Comparison of ENCODE assay signal across 26 mouse cellular contexts in genomic region chr9:83625085-83625484, GRCm38 (mm10).
DNase-seq lines count a peak whose midpoint lies in the region; ATAC-seq and TF ChIP-seq lines count a peak whose summit lies in the region.
"Had no signal": no experiment of that assay in that cellular context is flagged by ENCODE, and none has a peak within 500 bp of the region (broad histone marks: within the 10 kb centered on the region; RNA-seq: fewer than 3 reads in every experiment).

No protein-coding gene starts in this region.

- TF ChIP-seq CTCF in forebrain, postnatal 0 days (IDR thresholded peaks at IDR 0.05; ENCODE audit: low read depth): no peak

- ATAC-seq in forebrain, postnatal 0 days: 0 out of 2 replicates have a peak, but pooled peaks have one; percentile 21
- ATAC-seq in forebrain, embryonic 11.5 days (replicated peaks; ENCODE audit: low FRiP score): no peak
- ATAC-seq in limb, embryonic 14.5 days (ENCODE audit: low FRiP score, low read depth): no peak
- ATAC-seq in embryonic facial prominence, embryonic 13.5 days (ENCODE audit: insufficient number of reproducible peaks, insufficient read depth, low FRiP score, low TSS enrichment, low read depth): no peak
- ATAC-seq in embryonic facial prominence, embryonic 14.5 days (ENCODE audit: low read depth): no peak
- ATAC-seq: activated CD4-positive, CD25-positive, alpha-beta regulatory T cell, adult 4 months; CD4-positive, CD25-positive, alpha-beta regulatory T cell, adult 4 months; forebrain, embryonic 14.5 days; forebrain, embryonic 16.5 days; Patski had no signal

- H3K4me3 ChIP-seq in forebrain, postnatal 0 days (ENCODE audit: low read depth, low read length): no peak overlapping the region
- no peak overlapping the region for H3K4me3 ChIP-seq in forebrain, embryonic 11.5 days (ENCODE audit: low read depth, low read length)
- H3K4me3 ChIP-seq in limb, embryonic 14.5 days (replicated peaks; ENCODE audit: low read length): no peak overlapping the region
- H3K4me3 ChIP-seq in limb, embryonic 10.5 days: no peak overlapping the region
- H3K4me3 ChIP-seq in embryonic facial prominence, embryonic 13.5 days: no peak overlapping the region
- no peak overlapping the region for H3K4me3 ChIP-seq in embryonic facial prominence, embryonic 14.5 days (ENCODE audit: low read depth, low read length)
- H3K4me3 ChIP-seq: embryonic facial prominence, embryonic 15.5 days; forebrain, embryonic 12.5 days had no signal

- no peaks in the 10 kb centered on the region for H3K9me3 ChIP-seq in forebrain, postnatal 0 days (ENCODE audit: low read length)
- H3K9me3 ChIP-seq in forebrain, embryonic 11.5 days (ENCODE audit: control insufficient read depth, low read length): no peaks in the 10 kb centered on the region
- H3K9me3 ChIP-seq in limb, embryonic 14.5 days (ENCODE audit: control insufficient read depth, low read length): no peaks in the 10 kb centered on the region
- no peaks in the 10 kb centered on the region for H3K9me3 ChIP-seq in limb, embryonic 10.5 days (replicated peaks)
- H3K9me3 ChIP-seq in embryonic facial prominence, embryonic 13.5 days: no peaks in the 10 kb centered on the region
- H3K9me3 ChIP-seq in embryonic facial prominence, embryonic 14.5 days (ENCODE audit: control insufficient read depth, low read length): no peaks in the 10 kb centered on the region
- H3K9me3 ChIP-seq: embryonic facial prominence, embryonic 15.5 days; forebrain, embryonic 12.5 days; G1E had no signal

- WGBS in forebrain, postnatal 0 days: 56% methylated on average over 5 of the region's 5 CpGs
- WGBS in forebrain, embryonic 11.5 days: 81% methylated on average over 5 of the region's 5 CpGs
- 33% methylated on average over 5 of the region's 5 CpGs for WGBS in limb, embryonic 14.5 days
- 77% methylated on average over 5 of the region's 5 CpGs for WGBS in limb, embryonic 10.5 days
- WGBS in embryonic facial prominence, embryonic 13.5 days: 18% methylated on average over 5 of the region's 5 CpGs
- 25% methylated on average over 5 of the region's 5 CpGs for WGBS in embryonic facial prominence, embryonic 14.5 days

- H3K27ac ChIP-seq in forebrain, postnatal 0 days (ENCODE audit: low read depth, low read length): no peak overlapping the region
- no peak overlapping the region for H3K27ac ChIP-seq in forebrain, embryonic 11.5 days (ENCODE audit: low read depth, low read length)
- H3K27ac ChIP-seq in limb, embryonic 14.5 days (replicated peaks; ENCODE audit: low read depth, low read length): no peak overlapping the region
- H3K27ac ChIP-seq in limb, embryonic 10.5 days: no peak overlapping the region
- H3K27ac ChIP-seq in embryonic facial prominence, embryonic 13.5 days: peak overlapping the region; percentile 57; the same call in 1 of the 2 replicates
- H3K27ac ChIP-seq in embryonic facial prominence, embryonic 14.5 days (replicated peaks; ENCODE audit: low read depth, low read length): 0 out of 2 replicates have a peak overlapping the region, but pooled peaks have one; percentile 15
- H3K27ac ChIP-seq: embryonic facial prominence, embryonic 15.5 days; forebrain, embryonic 12.5 days had no signal

- TF ChIP-seq POLR2A in limb, embryonic 14.5 days (IDR thresholded peaks at IDR 0.05; ENCODE audit: borderline replicate concordance, extremely low read depth, insufficient read depth, insufficient read length): no peak

- no peaks in the 10 kb centered on the region for H3K36me3 ChIP-seq in forebrain, postnatal 0 days (ENCODE audit: insufficient read depth)
- no peaks in the 10 kb centered on the region for H3K36me3 ChIP-seq in forebrain, embryonic 11.5 days (ENCODE audit: control insufficient read depth, insufficient read depth, low read length)
- no peaks in the 10 kb centered on the region for H3K36me3 ChIP-seq in limb, embryonic 14.5 days (ENCODE audit: control insufficient read depth, insufficient read depth, low read length)
- H3K36me3 ChIP-seq in limb, embryonic 10.5 days: no peaks in the 10 kb centered on the region
- H3K36me3 ChIP-seq in embryonic facial prominence, embryonic 13.5 days: no peaks in the 10 kb centered on the region
- no peaks in the 10 kb centered on the region for H3K36me3 ChIP-seq in embryonic facial prominence, embryonic 14.5 days (ENCODE audit: control insufficient read depth, insufficient read depth, low read length)
- H3K36me3 ChIP-seq: embryonic facial prominence, embryonic 15.5 days; forebrain, embryonic 12.5 days; G1E had no signal

- no peak overlapping the region for H3K4me2 ChIP-seq in forebrain, postnatal 0 days (ENCODE audit: low read depth)
- H3K4me2 ChIP-seq in forebrain, embryonic 11.5 days (ENCODE audit: low read depth, low read length, severe bottlenecking): no peak overlapping the region
- H3K4me2 ChIP-seq in limb, embryonic 14.5 days (replicated peaks; ENCODE audit: low read depth, low read length, severe bottlenecking): no peak overlapping the region
- no peak overlapping the region for H3K4me2 ChIP-seq in embryonic facial prominence, embryonic 13.5 days
- no peak overlapping the region for H3K4me2 ChIP-seq in embryonic facial prominence, embryonic 14.5 days (ENCODE audit: low read depth, low read length)
- H3K4me2 ChIP-seq: embryonic facial prominence, embryonic 15.5 days; forebrain, embryonic 12.5 days had no signal

- H3K9ac ChIP-seq in forebrain, postnatal 0 days: no peak overlapping the region
- no peak overlapping the region for H3K9ac ChIP-seq in forebrain, embryonic 11.5 days (ENCODE audit: low read length)
- no peak overlapping the region for H3K9ac ChIP-seq in limb, embryonic 14.5 days (ENCODE audit: low read depth, low read length, severe bottlenecking)
- H3K9ac ChIP-seq in embryonic facial prominence, embryonic 13.5 days: no peak overlapping the region
- H3K9ac ChIP-seq in embryonic facial prominence, embryonic 14.5 days (ENCODE audit: low read depth, low read length): no peak overlapping the region
- H3K9ac ChIP-seq: embryonic facial prominence, embryonic 15.5 days; forebrain, embryonic 12.5 days had no signal

- no peaks in the 10 kb centered on the region for H3K27me3 ChIP-seq in forebrain, postnatal 0 days (ENCODE audit: insufficient read depth, low read length)
- H3K27me3 ChIP-seq in forebrain, embryonic 11.5 days (ENCODE audit: control insufficient read depth, insufficient read depth, low read length): no peaks in the 10 kb centered on the region
- H3K27me3 ChIP-seq in limb, embryonic 14.5 days (ENCODE audit: control insufficient read depth, insufficient read depth, low read length): no peaks in the 10 kb centered on the region
- no peaks in the 10 kb centered on the region for H3K27me3 ChIP-seq in limb, embryonic 10.5 days (ENCODE audit: low read depth, poor library complexity, severe bottlenecking)
- H3K27me3 ChIP-seq in embryonic facial prominence, embryonic 13.5 days: no peaks in the 10 kb centered on the region
- no peaks in the 10 kb centered on the region for H3K27me3 ChIP-seq in embryonic facial prominence, embryonic 14.5 days (replicated peaks; ENCODE audit: control insufficient read depth, insufficient read depth, low read length)
- H3K27me3 ChIP-seq: CH12.LX; embryonic facial prominence, embryonic 15.5 days; forebrain, embryonic 12.5 days; Patski had no signal

- no peaks in the 10 kb centered on the region for H3K4me1 ChIP-seq in forebrain, postnatal 0 days (ENCODE audit: insufficient read depth)
- no peaks in the 10 kb centered on the region for H3K4me1 ChIP-seq in forebrain, embryonic 11.5 days (replicated peaks; ENCODE audit: control insufficient read depth, insufficient read depth, low read length)
- peaks cover 8% of the 10 kb centered on the region; the same call in 1 of the 2 replicates for H3K4me1 ChIP-seq in limb, embryonic 14.5 days (ENCODE audit: control insufficient read depth, insufficient read depth, low read length)
- H3K4me1 ChIP-seq in limb, embryonic 10.5 days: peaks cover 21% of the 10 kb centered on the region
- peaks cover 33% of the 10 kb centered on the region for H3K4me1 ChIP-seq in embryonic facial prominence, embryonic 13.5 days
- H3K4me1 ChIP-seq in embryonic facial prominence, embryonic 14.5 days (ENCODE audit: control insufficient read depth, insufficient read depth, low read length): peaks cover 11% of the 10 kb centered on the region

- DNase-seq in forebrain, postnatal 0 days: no peak
- no peak for DNase-seq in forebrain, embryonic 11.5 days (ENCODE audit: low spot score)
- peak; percentile 49 for DNase-seq in limb, embryonic 14.5 days (ENCODE audit: low spot score)
- no peak for DNase-seq in limb, embryonic 10.5 days (ENCODE audit: low spot score)
- peak; percentile 67 for DNase-seq in embryonic facial prominence, embryonic 14.5 days (ENCODE audit: low spot score)
- no peak for DNase-seq in lung, adult 18-20 months
- no peak for DNase-seq in B cell, adult 2 months
- DNase-seq: adrenal gland, adult 8-10 months; adrenal gland, postnatal 25 days; cerebellum, adult 11 months; cerebellum, adult 18-20 months; cerebellum, adult 8-10 months; cerebellum, adult 9-11 months; cerebellum, postnatal 14 days; cerebellum, postnatal 36 days; embryo, embryonic 11 days had no signal

Comparison
In these comparisons a context has a peak if more than half of its experiments do, and no peak if none do; other contexts are left out.
1. DNase-seq: peak in limb, embryonic 14.5 days (single experiment) and embryonic facial prominence, embryonic 14.5 days (single experiment); none in forebrain, postnatal 0 days (single experiment), forebrain, embryonic 11.5 days (single experiment), limb, embryonic 10.5 days (single experiment), lung, adult 18-20 months (0 of 2) and B cell, adult 2 months (0 of 2).
2. H3K27ac ChIP-seq: peak in embryonic facial prominence, embryonic 13.5 days (single experiment) and embryonic facial prominence, embryonic 14.5 days (single experiment); none in forebrain, postnatal 0 days (single experiment), forebrain, embryonic 11.5 days (single experiment), limb, embryonic 14.5 days (single experiment) and limb, embryonic 10.5 days (single experiment).